Mouse (Mus musculus) monocyte, adult 2 months (primary cell): ENCODE data around the gene Pdilt.
"Not testable (repeated sequence)": the region's sequence is repeated elsewhere in the genome, so short reads cannot be mapped to it uniquely, and the experiment has no call there.

Source experiments
- DNase-seq, 2 experiments: peaks; one replicate each; pipeline ENCODE4 v3.0.0; 2022; ENCODE audit warnings: low spot score in 2 of 2, low read depth in 1 of 2

Pdilt gene

DNA sequence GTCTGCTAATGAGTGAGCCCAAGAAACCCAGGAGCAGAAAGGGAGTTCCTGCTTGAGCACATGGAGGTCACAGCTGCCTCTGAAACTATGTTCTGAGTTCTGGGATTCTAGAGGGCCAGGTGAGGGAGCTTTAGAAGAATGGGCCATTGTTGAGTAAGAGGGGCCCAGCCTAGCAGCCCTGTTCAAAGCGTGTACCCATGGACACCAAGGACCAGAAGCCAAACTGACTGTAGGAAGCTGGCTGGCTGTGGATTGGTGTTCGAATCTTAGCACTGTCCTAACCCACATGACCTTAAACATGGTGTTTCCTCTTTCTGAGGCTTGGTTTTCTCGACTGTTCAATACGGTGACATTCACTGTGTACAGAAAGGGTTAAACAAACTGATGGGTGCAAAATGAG, at the start of gene Pdilt:
TSS of gene Pdilt (minus strand) at position 101 of the 400 bp plus-strand sequence.
- no peak for DNase-seq

DNA sequence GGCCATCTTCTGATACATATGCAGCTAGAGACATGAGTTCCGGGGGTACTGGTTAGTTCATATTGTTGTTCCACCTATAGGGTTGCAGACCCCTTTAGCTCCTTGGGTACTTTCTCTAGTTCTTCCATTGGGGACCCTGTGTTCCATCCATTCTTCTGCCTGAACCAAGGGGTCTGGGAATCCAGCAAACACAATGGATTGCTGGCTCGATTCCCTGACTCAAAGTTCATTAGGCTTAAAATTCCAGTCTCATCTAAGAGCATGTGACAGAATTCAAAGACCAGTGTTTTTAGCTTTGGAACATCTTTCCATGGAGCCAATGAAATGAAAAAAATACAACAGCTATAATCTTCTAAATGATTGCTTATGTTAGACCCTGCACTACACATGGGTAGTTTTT, 39.2 kb upstream of the Pdilt start:
- not testable (repeated sequence) for DNase-seq

DNA sequence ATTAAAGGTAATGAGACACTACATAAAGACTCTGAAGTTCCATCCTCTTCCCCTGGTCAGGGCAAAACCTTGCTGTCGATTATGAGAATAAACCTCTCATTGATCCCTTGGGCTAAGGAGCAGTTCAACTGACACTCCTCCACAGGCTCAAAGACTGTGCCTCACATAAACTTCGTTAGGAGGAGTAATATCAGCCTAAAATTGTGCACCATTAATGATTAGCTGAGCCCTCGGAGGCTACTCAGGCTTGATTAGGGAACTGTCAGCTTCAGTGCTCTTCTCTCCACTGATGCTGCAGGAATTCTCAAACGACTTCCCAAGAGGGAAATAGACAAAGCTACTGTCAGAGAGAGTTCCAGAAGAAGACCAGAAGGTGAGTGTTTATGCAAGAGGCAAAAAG, 38.2 kb upstream of the Pdilt start:
- no peak for DNase-seq

DNA sequence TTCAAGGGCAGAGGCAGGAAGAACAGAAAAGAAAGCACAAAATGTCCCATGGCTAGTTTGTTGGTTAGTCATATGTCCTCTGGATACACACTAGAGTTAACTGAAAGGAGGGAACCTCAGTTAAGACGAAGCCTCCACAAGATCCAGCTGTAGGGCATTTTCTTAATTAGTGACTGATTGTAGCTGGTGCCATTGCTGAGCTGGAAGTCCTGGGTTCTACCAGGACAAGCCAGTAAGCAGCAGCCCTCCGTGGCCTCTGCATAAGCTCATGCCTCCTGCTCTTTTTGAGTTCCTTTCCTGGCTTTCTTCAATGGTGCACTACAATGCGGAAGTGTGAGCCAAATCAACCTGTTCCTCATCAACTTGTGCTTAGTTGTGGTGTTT, 37.2 kb upstream of the Pdilt start:
- DNase-seq = no peak

DNA sequence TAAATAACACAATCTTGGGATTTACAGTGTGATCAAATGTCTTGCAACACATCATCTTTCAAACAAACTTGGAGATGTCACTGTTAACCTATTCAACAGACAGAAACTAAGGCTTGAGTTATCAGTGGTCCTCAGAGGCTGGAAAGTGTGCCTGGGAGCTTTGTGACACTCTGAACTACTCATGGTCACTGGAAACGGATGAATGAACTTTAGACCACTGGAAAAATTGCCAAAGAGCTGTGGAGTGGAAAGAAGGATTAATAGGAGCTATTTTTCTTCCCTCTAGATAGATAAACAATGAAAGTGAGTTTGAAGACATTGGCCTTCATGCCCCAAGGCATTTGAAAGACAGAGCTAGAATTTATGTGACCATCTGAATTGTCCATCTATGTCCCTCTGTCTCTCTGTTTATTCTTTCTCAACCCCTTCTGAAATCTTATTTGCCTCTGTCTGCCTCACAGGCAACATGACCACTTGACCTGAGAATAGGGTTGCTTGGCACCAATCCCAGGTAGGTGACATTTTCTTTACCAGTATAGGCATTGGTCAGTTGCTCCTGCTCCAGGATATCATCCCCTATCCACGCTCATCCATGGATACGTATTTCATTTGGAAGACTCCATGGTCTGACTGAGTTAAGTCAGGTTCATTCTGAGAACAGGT, 36.6 kb upstream of the Pdilt start:
- DNase-seq = no peak

DNA sequence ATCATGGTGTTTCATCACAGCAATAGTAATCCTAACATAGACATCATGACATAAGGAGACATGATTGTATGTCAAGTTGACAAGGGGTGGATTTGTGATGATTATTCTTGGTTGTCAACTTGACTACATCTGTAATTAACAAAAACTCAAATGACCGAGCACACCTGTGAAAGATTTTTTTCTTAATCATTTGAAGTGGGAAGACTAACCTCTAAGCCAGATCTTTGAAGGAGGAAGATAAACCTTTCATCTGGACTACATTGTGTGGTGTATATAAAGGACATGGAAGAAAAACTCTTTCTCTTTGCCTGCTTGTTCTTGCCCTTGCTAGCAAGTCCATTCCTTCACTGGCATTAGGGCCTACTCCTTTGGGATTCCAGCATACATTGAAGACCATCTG, 30.8 kb upstream of the Pdilt start, which contains the start of gene Acsm2:
TSS of gene Acsm2 (plus strand) at position 301 of the 400 bp plus-strand sequence.
- no peak for DNase-seq

DNA sequence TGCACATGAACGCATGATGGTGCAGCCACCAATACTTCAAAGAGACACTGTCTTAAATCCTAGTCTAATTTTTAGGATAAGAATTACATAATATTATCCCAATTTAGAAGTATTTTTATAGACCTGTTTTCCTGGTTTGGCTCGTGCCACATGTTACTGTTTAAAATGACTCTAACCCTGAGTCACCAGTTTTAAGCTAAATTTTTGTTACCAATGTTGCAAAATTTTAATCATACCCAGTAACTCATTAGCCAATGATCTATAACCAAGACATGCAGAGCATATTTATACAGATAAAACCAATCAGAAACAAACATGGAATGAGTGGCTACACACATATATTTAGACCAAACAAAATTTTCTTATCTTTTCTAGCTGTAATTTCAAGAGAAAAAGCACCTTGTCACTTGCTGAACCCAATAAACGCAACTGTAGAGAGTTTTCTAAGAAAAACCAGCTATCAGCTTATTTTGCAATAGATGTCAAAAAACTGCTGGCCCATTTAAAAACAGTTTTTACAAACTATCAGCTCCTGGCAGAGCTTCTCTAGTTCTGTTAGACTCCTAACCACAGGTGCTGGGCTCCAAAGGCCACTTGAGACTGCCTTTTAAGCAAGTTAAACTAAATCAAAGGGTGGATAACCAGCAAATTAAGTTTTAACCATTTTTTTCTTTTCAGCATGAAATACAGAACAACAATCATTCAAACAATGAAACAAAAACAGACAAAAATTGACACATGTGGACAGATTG, 27.4 kb upstream of the Pdilt start:
- no peak for DNase-seq

DNA sequence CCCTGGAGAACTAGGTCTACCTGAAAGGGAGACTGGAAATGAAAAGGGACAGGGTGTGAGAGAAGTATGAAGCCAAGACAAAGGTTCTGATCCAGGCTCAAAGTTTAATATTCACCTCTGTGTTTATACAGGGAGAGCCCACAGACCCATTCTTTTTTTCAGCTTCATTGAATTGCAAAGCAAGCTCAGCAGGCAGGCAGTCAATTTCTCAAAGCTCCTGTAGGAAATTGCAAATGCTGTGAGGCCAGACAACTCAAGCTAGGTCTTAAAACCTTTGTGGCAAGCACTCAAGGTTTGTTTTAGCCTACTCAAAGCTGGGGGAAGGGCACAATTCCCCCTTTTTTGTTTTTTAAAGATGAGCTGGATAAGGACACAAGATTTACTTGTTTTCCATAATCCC, 22.3 kb upstream of the Pdilt start:
- no peak for DNase-seq

DNA sequence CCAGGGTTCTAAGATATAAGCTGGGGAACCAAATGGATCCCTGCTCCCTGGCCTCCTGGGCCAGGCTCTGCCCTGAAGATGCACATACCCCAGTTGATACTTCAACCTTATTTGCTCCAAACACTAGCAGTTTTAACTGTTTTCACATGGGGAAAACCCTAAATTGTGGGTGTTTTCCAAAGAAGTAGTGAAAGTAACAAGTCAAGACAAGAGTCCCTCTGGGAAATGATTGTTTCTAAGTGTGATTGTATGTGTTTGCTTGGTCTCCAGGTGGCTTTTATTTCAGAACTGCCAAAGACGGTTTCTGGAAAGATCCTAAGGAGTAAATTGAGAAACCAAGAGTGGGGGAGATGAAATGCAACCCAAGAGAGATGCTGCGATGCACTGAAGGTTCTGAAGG, 19.2 kb upstream of the Pdilt start:
- no peak for DNase-seq

DNA sequence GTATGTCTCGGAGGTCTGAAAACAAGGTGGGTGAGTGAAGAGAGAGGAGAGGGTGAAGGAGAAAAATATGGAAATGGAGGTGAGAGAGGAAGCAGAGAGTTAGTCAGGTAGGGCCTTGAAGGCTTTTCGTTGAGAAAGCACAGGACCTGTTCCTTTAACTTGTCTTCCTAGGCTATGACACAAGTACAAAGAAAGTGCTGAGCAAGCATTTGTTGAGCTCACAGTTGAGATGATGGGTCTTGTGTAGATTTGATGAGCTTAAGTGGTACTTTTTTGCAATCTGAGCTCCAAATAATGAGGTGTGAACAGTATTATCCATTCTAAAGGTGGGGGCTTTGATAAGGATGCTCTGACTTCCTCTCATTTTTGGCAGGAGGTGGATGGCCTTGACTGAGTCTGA, 11.1 kb upstream of the Pdilt start:
- DNase-seq = no peak

DNA sequence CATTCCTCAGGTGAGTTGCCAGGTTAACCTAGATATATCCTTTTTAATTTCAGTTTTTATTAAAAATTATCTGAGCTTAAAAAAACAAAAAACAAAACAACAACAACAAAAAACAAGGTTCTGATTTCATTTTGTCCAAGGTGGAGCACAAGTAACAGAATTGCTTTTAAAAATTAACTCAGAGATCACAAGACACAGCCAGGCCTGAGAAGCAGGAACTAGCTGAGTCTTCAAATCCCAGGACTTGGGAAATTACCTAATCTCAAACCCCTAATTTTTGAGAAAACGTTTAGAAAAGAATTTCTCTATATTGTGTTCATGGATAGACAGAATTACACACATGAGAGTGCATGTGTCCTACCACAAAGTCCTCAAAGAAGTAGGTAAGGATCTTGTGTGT, 9.6 kb upstream of the Pdilt start:
- DNase-seq = no peak

DNA sequence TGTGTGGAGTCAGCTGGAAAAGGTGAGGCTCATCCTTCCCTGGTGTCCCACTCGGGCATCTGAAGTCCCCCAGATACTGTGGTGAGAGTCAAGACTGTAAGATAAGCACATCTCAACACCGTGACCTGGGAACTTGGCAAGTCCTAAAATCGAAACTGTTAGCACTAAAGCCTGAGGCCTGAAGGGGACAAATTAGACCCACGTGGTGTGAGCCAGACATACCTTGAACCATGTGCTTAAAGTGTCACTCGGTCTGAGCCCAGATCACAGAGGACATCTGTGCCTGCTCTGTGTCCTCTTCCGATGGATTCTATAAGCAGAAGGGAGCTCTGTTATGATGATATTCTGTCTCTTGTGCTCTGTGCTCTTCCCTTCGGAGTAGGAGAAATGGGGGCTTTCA, 5.3 kb upstream of the Pdilt start:
- DNase-seq = no peak

DNA sequence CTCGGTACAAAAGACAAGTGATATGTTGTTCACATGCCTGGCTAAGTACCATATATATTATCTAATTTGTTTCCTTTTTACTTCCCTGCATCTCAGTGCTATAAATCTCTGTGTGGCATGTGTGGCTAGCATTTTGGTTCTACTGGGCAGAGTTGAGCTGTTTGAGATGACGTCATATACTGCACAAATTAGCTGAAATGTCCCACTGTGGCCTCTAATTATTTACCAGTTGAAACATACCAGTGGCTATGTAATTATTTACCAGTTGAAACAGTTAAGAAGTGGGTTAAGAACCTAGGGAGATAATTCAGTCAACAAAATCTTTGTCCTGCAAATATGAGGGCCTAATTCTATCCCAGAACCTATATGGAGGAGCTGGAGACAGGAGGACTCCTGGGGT, 4.3 kb upstream of the Pdilt start:
- DNase-seq = no peak

DNA sequence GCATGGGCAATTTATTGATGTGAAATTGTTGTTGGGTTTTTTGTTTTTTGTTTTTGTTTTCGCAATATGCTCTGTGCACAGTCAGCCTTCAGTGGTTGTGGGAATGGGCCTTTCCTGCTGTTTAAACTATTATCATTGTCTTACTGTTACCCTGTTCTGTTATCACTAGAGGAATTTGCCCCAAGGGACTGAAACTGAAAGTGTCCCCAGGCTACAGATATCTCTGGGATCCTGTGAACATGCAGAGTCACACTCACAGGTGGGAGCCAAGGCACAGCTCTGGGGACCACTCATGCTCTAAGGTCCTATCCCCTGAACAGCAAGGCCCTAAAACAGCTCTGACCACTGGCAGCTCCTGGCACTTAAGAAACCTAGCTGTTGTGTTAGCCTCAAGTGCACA, 3.8 kb upstream of the Pdilt start:
- DNase-seq = no peak

DNA sequence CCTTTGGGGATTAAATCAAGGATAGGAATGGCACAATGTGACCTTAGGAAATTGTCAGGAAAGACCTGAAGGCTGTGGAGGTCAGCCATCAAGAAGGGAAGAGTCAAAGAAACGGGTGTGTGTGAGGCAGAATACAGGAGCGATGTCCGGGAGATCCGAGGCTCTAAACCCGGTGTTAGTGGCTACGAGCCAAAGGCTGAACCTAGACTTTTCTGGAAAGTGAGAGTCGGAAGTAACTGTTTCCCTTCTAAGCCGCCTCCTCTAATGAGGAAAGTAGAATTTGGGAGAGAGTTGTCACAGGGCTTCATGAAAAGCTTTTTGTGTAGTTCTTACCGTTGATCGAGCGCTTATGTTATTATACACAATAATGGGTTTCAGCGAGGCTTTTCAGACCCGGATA, 3.2 kb upstream of the Pdilt start:
- no peak for DNase-seq

DNA sequence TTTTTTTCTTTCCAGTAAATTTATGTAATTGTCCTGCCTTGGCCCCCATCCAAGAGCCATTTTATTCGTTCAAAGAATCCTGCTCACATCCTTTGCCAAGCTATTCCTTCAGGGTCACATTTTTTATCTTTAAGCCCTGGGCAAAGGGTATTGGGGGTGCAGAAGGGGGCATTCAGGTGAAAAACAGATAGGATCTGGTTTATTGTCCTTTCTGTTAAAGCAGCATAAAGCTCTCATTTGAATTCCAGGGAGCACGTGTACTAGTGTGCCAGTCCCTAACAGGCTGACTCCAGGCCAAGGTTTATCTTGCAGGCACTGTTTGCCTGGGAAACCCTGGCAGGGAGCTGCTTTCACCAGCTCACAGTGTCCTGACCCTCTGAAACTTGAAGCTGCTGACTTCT, 2.6 kb upstream of the Pdilt start:
- no peak for DNase-seq

DNA sequence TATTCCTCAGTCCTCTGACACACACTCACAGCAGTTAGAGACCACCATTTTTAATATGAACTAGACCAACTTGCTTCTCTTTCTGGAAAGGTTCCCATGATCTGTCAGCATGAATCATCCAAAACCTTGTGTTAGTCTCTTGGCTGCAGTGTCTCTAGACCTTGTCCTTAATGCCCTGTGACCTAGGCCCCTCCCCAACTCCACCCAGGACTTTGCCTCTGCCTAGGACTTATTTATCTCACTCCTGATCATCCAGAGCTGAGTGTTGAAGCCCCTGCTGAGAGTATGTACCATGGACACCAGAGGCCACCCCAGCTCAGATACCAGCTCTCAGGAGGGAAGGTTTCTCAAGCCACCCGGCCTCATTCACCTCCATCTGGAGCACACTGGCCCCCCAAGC, 904 bp downstream of the Pdilt start:
- DNase-seq = no peak

DNA sequence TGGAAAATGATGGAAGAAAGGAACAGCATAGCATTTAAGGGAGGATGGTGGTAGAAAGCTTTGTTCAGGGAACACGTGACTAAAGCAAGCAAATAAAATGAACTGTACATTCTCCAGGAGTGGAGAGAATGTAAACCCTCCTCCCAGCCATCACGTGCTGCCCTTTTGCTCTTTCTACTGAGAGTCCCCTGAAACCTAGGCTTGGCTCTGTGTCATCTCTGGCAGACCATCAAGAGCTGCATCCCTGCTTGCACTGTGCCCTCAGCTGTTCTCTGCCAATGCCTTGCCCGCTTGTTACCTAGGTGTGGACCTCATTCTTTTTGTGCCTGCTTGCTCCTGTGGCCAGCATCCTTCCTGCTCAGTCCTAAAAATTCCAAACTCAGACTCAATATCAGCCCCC, 1.5 kb downstream of the Pdilt start:
- no peak for DNase-seq

DNA sequence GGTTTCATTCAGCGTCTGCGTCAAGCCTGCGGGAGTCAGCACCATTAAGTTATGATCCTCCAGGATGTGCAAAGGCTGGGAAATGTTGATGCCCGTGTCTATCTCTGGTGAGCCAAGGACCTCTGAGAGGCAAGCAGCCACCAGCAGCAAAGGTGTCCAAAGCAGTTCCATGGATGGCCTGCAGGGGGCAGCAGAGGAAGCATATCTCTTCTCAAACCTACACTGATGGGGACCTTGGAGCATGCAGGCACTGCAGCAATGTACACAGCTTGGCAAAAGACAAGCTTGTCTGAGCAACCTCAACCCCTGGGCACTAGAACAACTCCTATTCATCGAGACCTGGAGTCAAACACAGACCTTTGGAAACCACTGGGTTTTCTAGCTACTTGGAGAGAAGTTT, 3.6 kb downstream of the Pdilt start:
- no peak for DNase-seq

DNA sequence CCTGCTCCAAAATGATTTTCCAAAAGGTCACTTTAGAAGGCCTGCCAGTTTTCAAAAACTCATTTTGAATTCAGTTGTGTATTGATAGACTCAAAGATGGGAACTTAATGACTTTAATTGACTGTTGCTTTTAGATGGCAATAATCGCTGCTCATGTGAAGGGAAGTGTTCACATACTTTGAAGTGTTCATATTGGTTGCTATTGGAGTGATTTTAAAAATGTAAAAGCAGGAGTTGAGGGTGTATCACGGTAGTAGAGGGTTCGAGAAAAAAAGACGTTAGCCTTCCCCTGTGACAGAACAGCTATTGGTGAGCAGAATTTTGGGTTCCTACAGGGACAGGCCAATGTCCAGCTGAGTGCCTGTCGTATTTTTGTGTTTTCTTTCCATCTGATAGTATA, 4.1 kb downstream of the Pdilt start, which contains the start of gene Acsm5:
TSS of gene Acsm5 (plus strand) at position 301 of the 400 bp plus-strand sequence.
- no peak for DNase-seq

DNA sequence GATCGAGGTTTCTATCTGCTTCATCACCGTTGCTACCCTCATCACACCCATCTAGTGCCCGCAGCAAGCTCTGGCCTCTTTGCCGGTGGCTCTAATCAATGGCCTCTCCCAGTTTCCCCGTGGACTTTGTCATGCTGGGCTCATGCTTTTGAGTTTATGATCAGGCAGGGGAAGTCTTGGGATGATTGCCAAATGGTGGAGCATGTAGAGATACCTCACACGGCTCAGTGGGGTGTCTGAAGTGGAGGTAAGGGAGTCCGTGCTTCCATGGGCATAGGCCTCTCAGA, 7.1 kb downstream of the Pdilt start:
- no peak for DNase-seq

DNA sequence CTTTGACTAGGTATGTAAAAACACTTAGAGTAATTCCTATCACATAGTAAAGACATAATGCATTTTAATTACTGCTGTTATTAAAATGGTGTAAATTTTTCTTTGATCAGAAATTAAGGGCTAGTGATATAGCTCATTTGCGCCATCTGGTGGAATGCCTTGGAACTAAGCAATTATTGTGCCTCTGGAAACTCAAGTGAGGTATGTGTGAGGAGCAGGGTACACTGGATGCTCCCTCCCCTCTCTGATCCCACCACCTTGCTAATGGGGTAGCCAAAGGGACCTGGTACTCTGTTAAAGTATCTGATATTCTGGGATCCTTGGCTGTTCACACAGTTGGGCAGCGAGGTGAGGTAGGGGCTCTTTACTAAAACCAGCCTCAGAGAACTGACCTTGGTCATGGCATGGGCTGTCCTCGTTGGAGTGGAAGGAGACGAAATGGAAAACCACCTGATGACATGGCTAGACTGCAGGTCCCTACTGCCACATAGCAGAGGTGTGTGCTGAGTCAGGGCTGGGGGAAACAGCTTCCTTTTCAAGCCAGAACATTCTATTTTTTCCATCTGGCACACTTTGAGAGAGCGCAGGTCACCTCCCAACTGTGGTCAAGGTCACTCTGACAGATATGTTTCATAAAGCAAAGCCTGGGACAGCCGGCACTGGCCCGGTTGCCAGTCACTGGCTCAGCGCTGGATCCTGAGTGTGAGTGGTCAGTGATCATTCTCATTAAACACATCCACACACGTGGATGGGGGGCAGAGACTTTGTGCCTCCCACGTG, 7.6 kb downstream of the Pdilt start:
- DNase-seq = no peak
